Mouse (Mus musculus) adrenal gland, postnatal 36 days (tissue): Measurements from ENCODE around the gene Gm13420. TPM values are rescaled to one million over a fixed set of nuclear protein-coding genes. Genes with fewer than 3 reads are reported as not detected.
"Not testable (repeated sequence)": the region's sequence is repeated elsewhere in the genome, so short reads cannot be mapped to it uniquely, and the experiment has no call there.

ENCODE experiments used
- DNase-seq, 2 experiments: peaks; one replicate each; pipeline ENCODE4 v3.0.0; 2021; ENCODE audit warnings: mixed read lengths in 1 of 2
- total RNA-seq, 2 experiments: library from RNA; stranded (reverse); gene quantifications; 2 replicates each; pipeline ENCODE4 v1.2.3; 2021

The Gm13420 gene
- total RNA-seq, 2 experiments from 2014 or later = not detected

DNA sequence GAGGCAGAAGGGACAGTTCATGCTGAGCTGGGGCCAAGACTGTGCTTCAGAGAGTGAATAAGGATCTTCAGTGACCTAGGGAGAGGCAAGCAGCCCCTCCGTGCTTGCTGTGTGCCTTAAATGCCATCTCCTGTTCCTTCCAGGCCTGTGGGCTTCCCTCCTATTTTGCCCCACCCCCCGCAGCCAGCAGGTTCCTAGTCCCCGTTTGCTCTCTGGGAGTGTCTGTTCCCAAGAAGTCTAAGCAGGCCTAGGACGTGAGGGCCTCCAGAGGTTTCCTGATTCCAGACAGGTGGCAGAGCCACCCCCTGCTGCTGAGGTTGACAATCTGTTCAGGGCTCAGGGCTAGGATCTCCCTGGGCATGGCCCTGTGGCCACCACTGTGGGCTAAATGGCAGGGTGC lies 12.7 kb downstream of the Gm13420 start:
- DNase-seq = no peak

DNA sequence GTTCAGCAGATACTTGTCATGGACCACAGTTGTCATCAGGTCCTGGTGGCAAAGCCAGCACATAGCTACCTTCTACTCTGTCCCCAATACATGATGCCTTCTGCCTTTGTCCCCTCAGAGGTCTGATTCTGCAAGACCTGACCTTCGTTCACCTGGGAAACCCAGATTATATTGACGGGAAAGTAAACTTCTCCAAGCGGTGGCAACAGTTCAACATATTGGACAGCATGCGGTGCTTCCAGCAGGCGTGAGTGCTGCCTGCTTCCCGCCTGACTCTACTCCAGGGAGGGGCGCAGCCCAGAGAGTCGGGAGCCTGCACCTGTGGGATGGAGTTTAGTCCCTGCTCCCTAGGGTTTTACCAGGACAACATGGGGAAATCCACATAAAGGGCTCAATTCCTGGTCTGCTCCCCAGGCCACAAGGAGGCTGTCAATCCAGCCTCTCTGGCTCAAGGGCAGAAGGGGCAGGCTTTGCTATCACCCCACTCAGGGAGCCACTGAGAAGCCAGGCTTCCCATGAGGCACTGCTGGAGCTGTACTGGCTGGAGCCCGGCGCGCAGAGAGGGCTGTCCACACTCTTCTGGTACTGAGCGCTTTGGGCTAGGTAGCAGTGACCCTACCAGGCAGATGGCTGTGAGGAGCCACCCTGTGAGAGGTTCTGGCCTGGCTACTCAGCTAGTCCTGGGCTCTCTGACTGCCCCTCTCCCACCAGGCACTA lies 14.1 kb downstream of the Gm13420 start:
- no peak for DNase-seq

GRCm38 (mm10) chr2:29735708-29736107 lies 15.8 kb downstream of the Gm13420 start:
- DNase-seq = no peak

DNA sequence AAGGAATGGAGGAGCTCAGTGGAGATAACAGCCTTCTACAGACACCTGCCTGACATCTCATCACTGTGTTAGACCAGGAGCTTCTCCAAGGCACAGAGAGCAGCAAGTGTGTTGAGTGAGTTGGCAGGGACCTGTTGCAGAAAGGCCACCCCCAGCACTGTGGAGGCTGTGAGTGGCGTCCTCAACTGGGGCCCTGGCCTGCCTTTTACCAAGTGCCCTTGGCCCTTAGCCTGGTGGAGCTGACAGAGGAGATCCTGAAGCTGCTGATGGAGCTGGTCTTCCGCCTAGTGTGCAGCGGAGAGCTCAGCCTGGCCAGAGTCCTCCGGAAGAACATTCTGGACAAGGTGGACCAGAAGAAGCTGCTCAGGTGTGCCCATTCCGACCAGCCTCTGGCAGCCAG lies 18.1 kb downstream of the Gm13420 start:
- no peak for DNase-seq

GRCm38 (mm10) chr2:29732559-29732958 lies 18.9 kb downstream of the Gm13420 start:
- no peak for DNase-seq

GRCm38 (mm10) chr2:29731545-29731944 lies 19.9 kb downstream of the Gm13420 start:
- peak; percentile 74 to 81 for DNase-seq

GRCm38 (mm10) chr2:29729500-29729899 lies 22.0 kb downstream of the Gm13420 start:
- no peak for DNase-seq

DNA sequence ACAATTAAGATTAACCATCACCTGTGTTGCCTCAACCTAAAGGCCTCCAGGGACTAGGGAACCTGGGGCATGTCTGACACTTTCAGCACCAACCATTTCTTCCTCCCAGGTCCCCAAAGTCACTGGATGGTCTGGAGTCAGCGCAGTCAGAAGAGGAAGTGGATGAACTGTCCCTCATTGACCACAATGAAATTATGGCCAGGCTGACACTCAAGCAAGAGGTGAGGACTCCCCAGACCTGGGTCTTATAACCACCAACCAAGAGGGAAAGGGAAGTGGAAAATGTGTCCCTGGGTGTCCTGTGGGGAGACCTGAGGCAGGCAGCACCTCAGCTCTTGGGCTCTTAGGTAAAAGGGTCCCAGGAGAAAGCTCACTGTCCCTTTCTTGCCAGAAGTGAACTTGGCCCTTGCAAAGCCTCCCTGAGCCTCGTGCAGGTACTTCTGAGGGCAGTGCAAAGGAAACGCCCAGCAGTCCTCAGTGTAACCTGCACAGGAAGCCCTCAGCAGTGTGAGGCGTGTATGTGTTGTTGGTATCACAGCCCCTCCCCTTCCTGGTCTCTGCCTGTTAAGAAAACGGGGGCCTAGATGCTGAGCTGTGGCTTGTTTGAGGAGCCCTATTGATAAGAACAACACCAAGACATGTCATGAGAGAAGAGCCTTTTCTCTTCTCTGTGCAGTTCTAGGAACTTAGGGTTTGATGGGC lies 26.7 kb downstream of the Gm13420 start:
- no peak for DNase-seq

DNA sequence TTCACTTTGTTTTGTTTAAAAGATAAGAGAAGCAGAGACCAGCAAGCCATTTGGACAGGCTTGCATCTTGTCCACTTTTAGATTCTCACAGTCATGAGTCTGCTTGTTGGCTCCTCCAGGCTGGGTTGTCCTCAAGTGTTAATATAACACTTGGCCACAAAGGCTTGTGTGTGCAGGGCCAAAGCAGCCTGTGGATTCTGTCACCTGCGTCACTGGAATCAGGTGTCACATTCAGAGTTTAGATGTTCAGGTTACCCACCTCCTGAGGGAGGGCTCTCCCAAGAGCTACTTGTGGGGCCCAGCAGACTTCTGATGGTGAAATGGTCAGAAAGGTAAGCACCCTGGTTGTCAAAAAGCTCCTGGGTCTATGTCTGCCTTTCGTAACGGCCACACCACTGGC lies 28.4 kb downstream of the Gm13420 start:
- no peak for DNase-seq

DNA sequence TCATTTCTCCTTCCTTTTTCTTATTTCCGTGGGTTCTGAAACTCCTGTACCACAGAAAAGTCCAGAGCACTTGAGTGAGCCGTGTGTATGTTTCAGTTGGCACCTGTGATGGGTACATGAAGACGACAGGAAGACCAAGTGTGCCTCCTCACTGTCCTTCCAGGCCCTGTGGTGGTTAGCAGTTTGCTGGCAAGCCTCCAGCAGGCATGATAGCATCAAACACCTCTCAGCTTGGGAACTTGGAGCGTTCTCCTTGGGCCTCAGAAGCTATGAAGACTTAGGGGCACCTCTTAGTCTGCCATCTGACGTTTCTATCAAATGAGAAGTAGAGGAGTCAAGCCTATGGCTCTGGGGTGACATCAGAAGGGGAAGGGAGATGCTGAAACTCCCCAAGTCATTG lies 32.9 kb downstream of the Gm13420 start:
- no peak for DNase-seq

DNA sequence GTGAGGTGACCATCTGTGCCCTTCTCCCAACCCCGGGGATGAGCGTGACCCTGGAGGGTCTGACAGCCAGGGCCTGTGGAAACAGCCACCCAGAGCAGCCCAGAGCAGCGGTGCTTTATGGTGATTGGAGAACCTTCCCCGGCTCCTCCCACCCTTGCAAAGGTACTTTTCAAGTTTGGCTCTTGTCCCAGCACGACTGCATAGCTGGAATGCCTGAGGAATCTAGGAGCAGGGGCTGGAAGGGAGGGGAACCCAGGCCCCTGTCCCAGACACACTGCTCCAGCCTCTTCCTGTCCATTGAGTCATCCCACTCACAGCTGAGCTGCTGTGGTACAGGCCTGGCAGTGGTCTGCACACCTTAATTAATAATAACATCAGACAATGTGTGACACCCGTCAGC lies 34.8 kb downstream of the Gm13420 start:
- peak in 1 of 2 experiments; percentile 35 for DNase-seq

DNA sequence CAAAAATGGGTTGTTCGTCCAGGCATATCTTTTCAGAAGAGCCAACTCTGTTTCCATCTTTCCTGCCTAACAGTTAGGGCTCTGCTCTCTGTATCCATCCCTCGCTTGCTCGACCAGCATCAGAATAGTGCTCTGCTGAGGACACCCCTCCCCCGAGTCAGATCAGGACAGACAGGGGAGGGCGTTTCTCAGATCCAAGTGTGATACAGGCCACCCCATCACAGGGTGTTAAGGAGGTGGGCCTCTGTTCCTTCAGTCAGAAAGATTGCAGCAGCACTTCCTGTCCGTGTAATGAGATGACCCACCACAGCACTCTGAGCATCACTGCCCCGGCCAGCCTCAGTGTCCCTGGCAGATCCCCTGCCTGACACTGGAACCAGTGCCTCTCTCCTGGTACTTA lies 35.3 kb downstream of the Gm13420 start:
- no peak for DNase-seq

- no peak for DNase-seq
Measured at GRCm38 (mm10) chr2:29714127-29714526, 37.4 kb downstream of the Gm13420 start.

- no peak for DNase-seq
Measured at GRCm38 (mm10) chr2:29713501-29713900, 38.0 kb downstream of the Gm13420 start.

DNA sequence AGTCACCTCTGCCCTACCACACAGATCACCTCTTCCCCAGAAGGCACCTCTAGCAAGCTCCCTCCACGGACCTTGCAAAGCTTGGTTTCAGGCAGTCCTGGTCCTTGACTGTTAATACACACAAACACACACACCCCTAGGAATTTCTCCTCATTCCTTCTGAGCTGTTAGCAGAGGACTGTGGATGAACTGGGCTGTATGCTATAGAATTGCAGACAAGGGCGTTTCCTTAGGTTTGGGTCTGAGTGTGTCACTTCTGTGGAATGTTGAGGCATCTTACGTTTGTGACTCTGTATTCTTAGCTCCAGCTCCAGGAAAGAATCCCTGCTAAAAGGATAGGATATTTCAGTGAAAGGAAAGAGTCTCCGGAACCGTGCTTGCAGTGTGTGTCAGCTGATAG lies 39.6 kb downstream of the Gm13420 start:
- DNase-seq = no peak

DNA sequence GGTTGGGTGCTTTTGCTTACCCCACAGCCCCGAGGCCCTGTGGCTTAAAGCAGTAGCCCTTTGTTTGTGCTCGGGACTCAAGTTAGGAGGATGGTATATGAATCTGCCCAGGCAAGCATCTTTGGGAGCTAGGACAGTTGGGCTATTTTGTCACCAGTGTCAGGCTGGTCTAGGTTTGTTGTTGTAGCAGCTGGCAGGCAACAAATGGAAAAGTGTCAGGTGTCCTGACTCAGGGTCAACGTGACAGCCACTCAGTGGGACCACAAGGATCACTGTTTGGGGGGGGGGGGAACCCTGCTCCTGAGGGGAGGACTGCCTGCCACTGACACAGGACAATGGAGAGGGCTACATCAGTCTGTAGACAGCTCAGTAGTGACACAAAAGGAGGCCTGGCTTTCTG lies 40.4 kb downstream of the Gm13420 start:
- DNase-seq = no peak

- DNase-seq = not testable (repeated sequence)
Measured at GRCm38 (mm10) chr2:29708209-29708608, 43.3 kb downstream of the Gm13420 start.

DNA sequence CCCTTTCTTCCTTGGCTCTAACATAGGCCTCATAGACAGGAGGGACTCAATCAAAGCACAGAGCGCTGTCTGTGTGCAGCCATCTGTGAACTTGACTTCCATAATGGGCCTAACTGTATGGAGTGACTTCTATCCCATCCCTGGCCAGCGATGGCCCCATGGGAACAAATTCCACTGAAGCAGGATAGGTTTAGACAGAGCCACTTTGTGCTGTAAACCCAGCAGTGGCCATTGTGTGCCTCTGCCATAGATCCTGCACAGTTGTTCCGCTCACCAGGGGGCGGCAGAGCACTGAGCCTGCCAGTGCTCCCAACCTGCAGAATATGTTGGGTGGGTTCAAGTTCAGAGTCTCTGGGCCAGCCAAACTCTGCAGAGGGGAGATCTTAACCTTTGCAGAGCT lies 43.8 kb downstream of the Gm13420 start:
- DNase-seq = peak; percentile 36 to 57

DNA sequence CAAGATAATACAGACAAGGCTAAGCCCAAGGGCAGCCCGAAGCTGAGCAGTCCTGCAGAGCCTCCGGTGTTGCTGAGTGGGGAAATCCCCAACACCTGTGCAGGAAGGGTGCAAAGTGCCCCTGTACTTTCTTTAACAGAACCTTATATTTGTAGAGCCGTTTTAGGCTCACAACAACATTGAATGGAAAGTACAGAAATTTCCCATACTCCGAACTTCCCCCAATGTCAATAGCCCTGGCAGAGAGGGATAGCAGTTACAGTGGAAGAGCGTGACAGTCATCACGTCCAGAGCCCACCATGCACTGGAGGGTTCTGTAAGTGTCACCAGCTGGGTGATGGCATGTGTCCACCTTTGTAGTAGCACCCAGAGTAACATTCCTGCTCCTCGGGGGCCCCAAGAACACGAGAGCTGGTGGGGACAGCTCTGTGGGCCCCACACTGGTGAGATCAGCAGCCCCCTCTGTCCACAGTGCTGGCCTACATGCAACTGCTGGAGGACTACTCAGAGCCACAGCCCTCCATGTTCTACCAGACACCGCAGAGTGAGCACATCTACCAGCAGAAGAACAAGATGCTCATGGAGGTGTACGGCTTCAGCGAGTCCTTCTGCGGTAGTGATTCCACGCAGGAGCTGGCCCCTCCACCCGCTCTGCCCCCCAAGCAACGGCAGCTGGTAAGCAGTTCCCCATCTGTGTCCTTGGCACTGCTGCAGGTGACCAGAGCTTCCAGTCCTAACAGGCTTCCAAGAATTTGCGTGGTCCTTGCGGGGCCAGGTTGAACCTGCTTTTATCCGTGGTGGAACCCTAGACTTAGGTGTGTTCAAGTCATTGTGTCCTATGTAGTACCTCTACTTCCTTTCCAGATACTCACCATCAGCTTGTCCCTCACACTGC lies 44.5 kb downstream of the Gm13420 start:
- DNase-seq = no peak

DNA sequence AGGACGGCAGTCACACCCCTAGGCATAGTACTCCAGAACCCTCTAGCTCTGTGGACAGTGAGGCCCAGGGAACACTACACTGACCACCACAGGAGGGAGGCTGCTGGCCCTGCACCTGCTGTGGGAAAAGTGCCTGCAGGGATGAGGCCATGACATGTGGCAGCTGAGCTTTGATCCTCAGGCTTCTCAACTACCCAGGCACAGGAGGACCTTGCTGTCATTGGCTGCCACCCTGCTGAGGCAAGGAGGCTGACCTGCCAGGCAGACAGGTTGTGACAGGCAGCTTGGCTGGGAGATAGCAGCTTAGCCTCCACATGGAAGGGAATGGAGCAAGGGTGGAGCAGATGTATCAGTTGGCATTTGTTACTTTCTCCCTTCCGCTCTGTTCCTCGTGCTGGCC lies 46.0 kb downstream of the Gm13420 start:
- DNase-seq = no peak

- no peak for DNase-seq
Measured at GRCm38 (mm10) chr2:29703104-29704081, 48.1 kb downstream of the Gm13420 start.

DNA sequence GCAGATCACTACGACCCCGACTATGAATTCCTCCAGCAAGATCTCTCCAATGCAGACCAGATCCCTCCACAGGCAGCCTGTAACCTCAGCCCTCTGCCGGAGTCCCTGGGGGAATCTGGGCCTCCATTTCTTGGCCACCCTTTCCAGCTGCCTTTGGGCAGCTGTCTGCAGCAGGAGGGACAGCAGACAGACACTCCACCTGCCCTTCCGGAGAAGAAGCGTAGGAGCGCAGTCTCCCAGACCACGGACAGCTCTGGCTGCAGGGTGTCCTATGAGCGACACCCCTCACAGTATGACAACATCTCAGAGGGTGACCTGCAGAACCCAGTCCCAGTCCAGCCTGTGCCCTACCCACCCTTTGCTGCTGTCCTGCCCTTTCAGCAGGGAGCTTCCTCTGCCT lies 49.3 kb downstream of the Gm13420 start:
- DNase-seq = no peak
